Mouse (Mus musculus): ENCODE results near the gene Coro2b. TPM values are rescaled to one million over a fixed set of nuclear protein-coding genes. Genes with fewer than 3 reads are reported as not detected.

Coro2b gene
- polyA plus RNA-seq, 1 experiment from 2014 or later, result 32.5 TPM

DNA sequence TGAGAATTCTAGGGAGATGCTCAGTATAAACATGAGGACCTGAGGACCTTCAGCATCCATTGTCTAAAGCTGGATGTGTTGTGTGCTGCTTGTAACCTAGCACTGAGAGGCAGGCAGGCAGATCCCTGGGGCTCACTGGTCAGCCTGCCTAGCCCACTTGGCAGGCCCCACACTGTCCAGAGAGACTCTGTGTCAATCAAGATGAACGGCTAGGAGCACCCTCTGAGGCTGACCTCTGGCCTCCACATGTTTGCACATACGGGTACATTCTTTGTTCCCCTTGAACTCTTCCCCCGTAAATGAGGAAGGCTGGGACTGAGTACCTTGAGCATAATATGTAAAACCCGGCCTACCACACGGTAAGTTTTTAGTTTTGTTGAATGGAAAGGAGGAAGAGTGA is 156.5 kb downstream of the Coro2b start:
- 55% methylated on average over 5 of the region's 5 CpGs for WGBS
- Histone ChIP-seq H3K4me2 (ENCODE audit: low read depth, low read length) (no peak overlapping the region), H3K4me3 (ENCODE audit: low read depth, low read length) (no peak overlapping the region), H3K27me3 (ENCODE audit: control insufficient read depth, insufficient read depth, low read length) (no peaks in the 10 kb centered on the region), H3K9ac (replicated peaks; ENCODE audit: low read depth, low read length) (no peak overlapping the region), H3K36me3 (ENCODE audit: control insufficient read depth, insufficient read depth, low read length) (peaks cover 25% of the 10 kb centered on the region), H3K27ac (ENCODE audit: low read depth, low read length) (no peak overlapping the region), H3K9me3 (ENCODE audit: control insufficient read depth, low read length) (no peaks in the 10 kb centered on the region), H3K4me1 (ENCODE audit: control insufficient read depth, insufficient read depth, low read length) (no peaks in the 10 kb centered on the region)
- ATAC-seq (ENCODE audit: low read depth), result no peak

DNA sequence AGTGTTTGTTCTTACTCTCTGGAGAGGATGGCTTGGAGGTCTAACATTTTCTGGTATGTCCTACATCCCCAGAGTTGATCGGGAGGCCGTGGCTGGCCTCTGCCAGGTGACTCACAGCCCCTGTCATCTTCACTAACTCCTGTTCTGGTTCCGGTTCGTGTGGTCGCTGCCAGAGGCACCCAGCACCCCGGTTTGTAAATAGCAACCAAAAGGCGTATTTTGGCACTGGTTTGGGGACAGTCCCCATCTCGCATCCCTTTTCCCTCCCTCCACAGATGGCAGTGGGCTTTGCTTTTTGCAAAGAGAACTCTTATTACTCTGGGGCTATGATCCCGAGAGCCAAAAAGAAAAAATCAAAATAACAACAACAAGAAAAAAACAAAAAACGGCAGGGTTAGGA is 158.9 kb downstream of the Coro2b start:
- Histone ChIP-seq H3K36me3 (ENCODE audit: control insufficient read depth, insufficient read depth, low read length) (peaks cover 39% of the 10 kb centered on the region), H3K4me2 (ENCODE audit: low read depth, low read length) (no peak overlapping the region)

DNA sequence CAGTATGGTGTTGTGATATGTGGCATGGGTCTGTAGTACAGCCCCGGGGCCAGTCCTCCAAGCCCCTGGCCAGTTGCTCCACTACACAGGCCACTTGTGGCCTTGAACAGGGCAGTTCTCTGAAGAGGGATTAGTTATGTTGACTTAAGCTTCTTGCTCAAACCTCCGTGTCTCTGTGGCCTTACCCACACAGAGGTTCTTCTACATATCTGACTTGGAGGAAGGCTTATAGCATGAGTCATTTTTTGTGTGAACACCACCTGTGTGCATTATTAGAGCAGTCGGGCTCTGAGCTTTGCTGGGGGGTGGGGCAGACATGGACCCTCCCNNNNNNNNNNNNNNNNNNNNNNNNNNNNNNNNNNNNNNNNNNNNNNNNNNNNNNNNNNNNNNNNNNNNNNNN is 162.6 kb downstream of the Coro2b start:
- Histone ChIP-seq H3K4me1 (ENCODE audit: control insufficient read depth, insufficient read depth, low read length) (peaks cover 5% of the 10 kb centered on the region; the same call in 1 of the 2 replicates), H3K9me3 (ENCODE audit: control insufficient read depth, low read length) (no peaks in the 10 kb centered on the region), H3K27me3 (ENCODE audit: control insufficient read depth, insufficient read depth, low read length) (no peaks in the 10 kb centered on the region), H3K4me2 (ENCODE audit: low read depth, low read length) (no peak overlapping the region), H3K9ac (replicated peaks; ENCODE audit: low read depth, low read length) (no peak overlapping the region), H3K36me3 (ENCODE audit: control insufficient read depth, insufficient read depth, low read length) (peaks cover 35% of the 10 kb centered on the region), H3K4me3 (ENCODE audit: low read depth, low read length) (no peak overlapping the region), H3K27ac (ENCODE audit: low read depth, low read length) (no peak overlapping the region)
- ATAC-seq (ENCODE audit: low read depth), result no peak
- 90% methylated on average over 3 of the region's 3 CpGs for WGBS

More for the DNA sequence above, 158.9 kb downstream of the Coro2b start:
- no peak overlapping the region for H3K4me3 ChIP-seq (ENCODE audit: low read depth, low read length)
- H3K9me3 ChIP-seq (ENCODE audit: control insufficient read depth, low read length), result no peaks in the 10 kb centered on the region
- H3K27me3 ChIP-seq (ENCODE audit: control insufficient read depth, insufficient read depth, low read length), result no peaks in the 10 kb centered on the region
- no peak overlapping the region for H3K9ac ChIP-seq (replicated peaks; ENCODE audit: low read depth, low read length)
- no peak for ATAC-seq (ENCODE audit: low read depth)
- 93% methylated on average over 10 of the region's 10 CpGs for WGBS
- no peaks in the 10 kb centered on the region for H3K4me1 ChIP-seq (ENCODE audit: control insufficient read depth, insufficient read depth, low read length)
- H3K27ac ChIP-seq (ENCODE audit: low read depth, low read length), result no peak overlapping the region

DNA sequence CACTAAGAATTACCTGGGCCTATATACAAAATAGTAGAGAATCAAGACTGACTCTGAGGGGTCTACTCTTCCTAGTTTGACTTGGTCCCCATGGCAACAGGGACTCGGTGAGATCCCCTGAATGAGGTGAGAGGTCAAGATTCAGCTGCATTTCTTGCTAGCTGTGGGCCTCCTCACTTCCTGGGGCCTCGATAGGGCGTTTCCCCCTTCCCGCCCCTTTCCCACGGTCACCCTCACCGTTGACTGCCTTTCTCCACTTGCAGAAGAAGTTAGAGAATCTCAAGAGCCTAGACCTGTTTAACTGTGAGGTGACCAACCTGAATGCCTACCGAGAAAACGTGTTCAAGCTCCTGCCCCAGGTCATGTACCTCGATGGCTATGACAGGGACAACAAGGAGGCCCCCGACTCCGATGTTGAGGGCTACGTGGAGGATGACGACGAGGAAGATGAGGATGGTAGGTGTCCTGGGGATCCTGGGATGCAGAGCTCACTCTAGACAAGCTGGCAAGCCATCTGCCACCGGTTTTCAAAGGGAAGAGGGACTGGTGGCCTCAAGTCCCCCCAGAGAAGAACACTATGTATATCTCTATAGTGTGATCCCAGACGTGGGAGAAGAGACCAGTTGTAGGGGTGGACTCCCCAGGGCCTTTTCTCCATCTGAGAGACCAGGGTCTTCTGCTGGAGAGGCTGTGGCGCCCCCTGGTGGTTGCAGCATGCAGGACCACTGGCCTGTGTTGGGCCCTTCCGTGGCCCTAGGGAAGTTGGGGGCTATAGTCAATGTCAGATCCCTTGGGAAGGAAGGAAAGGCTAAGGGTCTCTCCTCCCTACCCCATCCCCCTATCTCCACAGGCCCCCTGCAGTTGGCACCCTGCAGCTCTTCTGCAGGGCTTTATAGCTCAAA is 163.4 kb downstream of the Coro2b start:
- Histone ChIP-seq H3K27ac (ENCODE audit: low read depth, low read length) (no peak overlapping the region), H3K9me3 (ENCODE audit: control insufficient read depth, low read length) (no peaks in the 10 kb centered on the region), H3K4me3 (ENCODE audit: low read depth, low read length) (no peak overlapping the region), H3K4me1 (ENCODE audit: control insufficient read depth, insufficient read depth, low read length) (peaks cover 8% of the 10 kb centered on the region; the same call in 1 of the 2 replicates), H3K4me2 (ENCODE audit: low read depth, low read length) (no peak overlapping the region), H3K9ac (replicated peaks; ENCODE audit: low read depth, low read length) (no peak overlapping the region), H3K36me3 (ENCODE audit: control insufficient read depth, insufficient read depth, low read length) (peaks cover 34% of the 10 kb centered on the region), H3K27me3 (ENCODE audit: control insufficient read depth, insufficient read depth, low read length) (no peaks in the 10 kb centered on the region)
- 60% methylated on average over 18 of the region's 18 CpGs for WGBS
- ATAC-seq (ENCODE audit: low read depth), result no peak; the same call in 1 of the 2 replicates

DNA sequence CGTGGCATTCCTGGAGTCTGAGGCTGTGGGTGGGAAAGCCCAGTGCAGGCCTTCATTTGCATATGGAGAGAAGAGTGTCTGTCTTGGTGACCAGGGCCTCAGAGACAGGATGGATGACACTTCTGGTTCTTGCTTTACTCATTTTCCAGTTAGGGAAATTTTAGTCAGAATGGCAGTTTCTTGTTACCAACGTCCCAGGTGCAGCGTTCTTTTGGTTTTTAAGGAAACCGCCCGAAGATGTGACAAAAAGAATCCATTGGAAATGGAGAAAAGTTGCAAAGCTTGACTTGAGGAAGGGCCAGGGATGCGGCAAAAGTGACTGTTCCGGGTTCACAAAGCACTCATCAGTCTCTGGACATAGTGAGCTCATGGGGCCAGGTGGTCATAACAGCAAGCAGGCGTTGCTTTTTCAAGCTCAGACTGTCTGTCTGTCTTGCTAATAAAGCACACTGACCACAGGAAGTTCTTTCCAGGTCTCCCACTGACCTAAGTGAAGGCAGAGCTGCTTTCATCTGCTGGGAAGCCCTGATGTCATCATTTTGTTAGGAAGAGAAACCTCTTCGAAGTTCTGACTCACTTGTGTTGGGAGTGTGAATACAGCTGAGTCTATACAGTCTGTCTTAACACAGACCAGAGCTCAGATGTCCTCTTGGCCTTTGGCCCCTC is 164.2 kb downstream of the Coro2b start:
- no peak overlapping the region for H3K9ac ChIP-seq (replicated peaks; ENCODE audit: low read depth, low read length)
- ATAC-seq (ENCODE audit: low read depth), result no peak
- no peak overlapping the region for H3K27ac ChIP-seq (ENCODE audit: low read depth, low read length)
- H3K9me3 ChIP-seq (ENCODE audit: control insufficient read depth, low read length), result no peaks in the 10 kb centered on the region
- no peaks in the 10 kb centered on the region for H3K27me3 ChIP-seq (ENCODE audit: control insufficient read depth, insufficient read depth, low read length)
- H3K4me2 ChIP-seq (ENCODE audit: low read depth, low read length), result no peak overlapping the region
- H3K4me1 ChIP-seq (ENCODE audit: control insufficient read depth, insufficient read depth, low read length), result peaks cover 15% of the 10 kb centered on the region
- 84% methylated on average over 9 of the region's 9 CpGs for WGBS
- no peak overlapping the region for H3K4me3 ChIP-seq (ENCODE audit: low read depth, low read length)
- H3K36me3 ChIP-seq (ENCODE audit: control insufficient read depth, insufficient read depth, low read length), result peaks cover 31% of the 10 kb centered on the region

DNA sequence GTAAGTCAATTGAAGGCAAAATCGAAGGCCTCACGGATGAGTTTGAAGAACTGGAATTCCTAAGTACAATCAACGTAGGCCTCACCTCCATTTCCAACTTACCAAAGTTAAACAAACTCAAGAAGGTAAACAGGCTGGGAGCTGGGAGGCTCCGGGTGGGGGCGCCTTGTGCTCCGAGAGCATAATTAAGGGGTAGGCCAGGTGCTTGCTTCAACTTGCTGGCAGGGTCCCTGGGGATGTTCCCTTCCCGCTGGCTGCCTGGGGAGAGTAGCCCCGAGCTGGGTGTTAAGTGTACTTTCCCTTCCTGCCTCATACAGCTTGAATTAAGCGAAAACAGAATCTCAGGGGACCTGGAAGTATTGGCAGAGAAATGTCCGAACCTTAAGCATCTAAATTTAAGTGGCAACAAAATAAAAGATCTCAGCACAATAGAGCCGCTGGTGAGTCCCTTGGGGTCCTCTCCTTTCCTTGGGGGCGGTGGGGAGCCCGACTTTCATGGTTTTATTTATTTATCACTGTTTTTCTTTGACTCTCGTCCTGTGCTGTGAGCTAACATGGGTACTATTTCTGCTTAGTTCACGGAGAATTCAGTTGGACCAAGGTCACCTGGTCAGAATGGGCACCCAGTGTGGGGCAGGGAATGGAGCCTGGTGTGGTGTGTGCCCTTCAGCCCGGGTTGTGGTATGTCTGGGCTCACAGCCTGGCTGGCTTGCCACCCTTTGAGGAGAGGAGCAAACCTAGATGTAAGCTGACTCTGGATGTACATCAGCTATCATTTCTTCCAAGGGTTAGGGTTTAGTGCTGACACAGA is 164.9 kb downstream of the Coro2b start:
- Histone ChIP-seq H3K27ac (ENCODE audit: low read depth, low read length) (no peak overlapping the region), H3K4me3 (ENCODE audit: low read depth, low read length) (no peak overlapping the region), H3K4me1 (ENCODE audit: control insufficient read depth, insufficient read depth, low read length) (peaks cover 21% of the 10 kb centered on the region), H3K36me3 (ENCODE audit: control insufficient read depth, insufficient read depth, low read length) (peaks cover 27% of the 10 kb centered on the region), H3K9me3 (ENCODE audit: control insufficient read depth, low read length) (no peaks in the 10 kb centered on the region), H3K4me2 (ENCODE audit: low read depth, low read length) (no peak overlapping the region), H3K27me3 (ENCODE audit: control insufficient read depth, insufficient read depth, low read length) (no peaks in the 10 kb centered on the region), H3K9ac (replicated peaks; ENCODE audit: low read depth, low read length) (no peak overlapping the region)
- ATAC-seq (ENCODE audit: low read depth), result no peak
- 70% methylated on average over 16 of the region's 16 CpGs for WGBS

DNA sequence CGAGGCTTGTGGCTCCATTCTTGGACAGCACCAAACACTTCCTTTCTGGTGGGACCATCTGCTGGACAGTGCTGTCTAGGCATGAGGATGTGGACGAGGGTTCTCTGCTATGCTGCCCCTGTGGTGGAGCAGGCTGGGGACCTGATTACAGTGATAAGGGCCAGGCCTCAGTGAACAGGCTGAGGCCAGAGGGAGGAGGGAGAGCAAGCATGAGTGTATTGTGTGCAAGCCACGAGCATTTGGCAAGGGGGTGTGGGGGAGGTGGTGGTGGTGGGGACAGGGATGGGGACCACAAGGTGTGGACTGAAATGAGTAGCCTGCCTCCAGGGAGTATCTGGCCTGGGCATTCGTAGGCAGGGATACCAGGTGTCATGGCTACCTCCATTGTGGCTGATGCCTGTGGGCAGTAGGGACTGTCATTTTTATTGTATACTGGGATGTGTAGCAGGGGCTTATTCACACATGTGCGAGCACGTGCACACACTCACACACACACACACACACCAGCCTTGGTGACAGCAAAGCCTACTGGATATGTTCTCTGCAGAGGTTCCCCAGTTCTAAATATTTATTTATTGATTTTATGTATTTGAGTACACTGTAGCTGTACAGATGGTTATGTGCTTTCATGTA is 166.1 kb downstream of the Coro2b start:
- peaks cover 19% of the 10 kb centered on the region for H3K36me3 ChIP-seq (ENCODE audit: control insufficient read depth, insufficient read depth, low read length)
- H3K9ac ChIP-seq (replicated peaks; ENCODE audit: low read depth, low read length), result no peak overlapping the region
- no peaks in the 10 kb centered on the region for H3K27me3 ChIP-seq (ENCODE audit: control insufficient read depth, insufficient read depth, low read length)
- H3K4me3 ChIP-seq (ENCODE audit: low read depth, low read length), result no peak overlapping the region
- H3K4me1 ChIP-seq (ENCODE audit: control insufficient read depth, insufficient read depth, low read length), result peaks cover 30% of the 10 kb centered on the region
- no peak overlapping the region for H3K27ac ChIP-seq (ENCODE audit: low read depth, low read length)
- H3K9me3 ChIP-seq (ENCODE audit: control insufficient read depth, low read length), result no peaks in the 10 kb centered on the region
- ATAC-seq (ENCODE audit: low read depth), result no peak
- no peak overlapping the region for H3K4me2 ChIP-seq (ENCODE audit: low read depth, low read length)
- 58% methylated on average over 6 of the region's 6 CpGs for WGBS

DNA sequence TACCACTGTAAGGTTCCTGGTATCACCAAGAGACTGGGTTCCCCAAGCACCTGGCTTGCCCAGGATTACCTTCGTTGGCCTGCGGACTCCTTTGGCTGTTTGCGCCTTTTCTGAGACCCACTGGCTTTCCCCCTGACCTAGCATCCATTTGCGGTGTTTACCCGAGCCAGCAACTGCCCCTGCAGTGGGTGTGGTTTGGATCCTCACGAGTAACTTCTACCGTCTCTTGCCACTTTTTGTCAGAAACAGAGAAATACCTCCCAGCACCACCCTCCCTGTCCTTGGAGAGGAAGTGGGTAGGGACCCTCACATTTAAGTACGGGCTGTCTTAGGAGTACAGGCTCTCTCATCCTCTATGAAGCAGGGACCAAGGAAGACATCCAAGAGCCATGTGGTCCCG is 166.7 kb downstream of the Coro2b start:
- Histone ChIP-seq H3K27me3 (ENCODE audit: control insufficient read depth, insufficient read depth, low read length) (no peaks in the 10 kb centered on the region), H3K36me3 (ENCODE audit: control insufficient read depth, insufficient read depth, low read length) (peaks cover 13% of the 10 kb centered on the region), H3K4me1 (ENCODE audit: control insufficient read depth, insufficient read depth, low read length) (peaks cover 32% of the 10 kb centered on the region), H3K4me3 (ENCODE audit: low read depth, low read length) (no peak overlapping the region), H3K9ac (replicated peaks; ENCODE audit: low read depth, low read length) (no peak overlapping the region), H3K9me3 (ENCODE audit: control insufficient read depth, low read length) (no peaks in the 10 kb centered on the region), H3K4me2 (ENCODE audit: low read depth, low read length) (no peak overlapping the region), H3K27ac (ENCODE audit: low read depth, low read length) (no peak overlapping the region)
- no peak for ATAC-seq (ENCODE audit: low read depth)
- WGBS, result 82% methylated on average over 9 of the region's 9 CpGs
